Mouse (Mus musculus) erythroblast, adult 5-6 weeks (primary cell): ENCODE measurements around the gene Cdc42se1. TPM values are rescaled to one million over a fixed set of nuclear protein-coding genes. Genes with fewer than 3 reads are reported as not detected.

Experiments used
- ATAC-seq: replicated peaks from 2 replicates; pipeline ENCODE4 v1.8.0; 2016; ENCODE audit warnings: moderate number of reproducible peaks, mild to moderate bottlenecking, moderate TSS enrichment, inconsistent platforms; ENCODE audit not compliant: poor library complexity, low FRiP score, severe bottlenecking
- total RNA-seq, 2 experiments: library from RNA; stranded (forward) in 1 of 2; stranded (reverse) in 1 of 2; fragments of 150-400 nt in 1 of 2; fragments of 200-764, 138-1000 nt in 1 of 2; gene quantifications; 2 replicates each; pipeline versions ENCODE4 v1.2.3 to v1.2.4; 2015 to 2017; ENCODE audit warnings: low replicate concordance in 2 of 2

The Cdc42se1 gene
- total RNA-seq, 2 experiments from 2014 or later: 21.5 to 53.4 TPM

GRCm38 (mm10) chr3:95218466-95219137, 9.9 kb upstream of the Cdc42se1 start:
- no peak for ATAC-seq

GRCm38 (mm10) chr3:95223041-95223440, 5.5 kb upstream of the Cdc42se1 start:
- ATAC-seq: no peak

- no peak for ATAC-seq
Observed at GRCm38 (mm10) chr3:95224295-95224694, 4.2 kb upstream of the Cdc42se1 start.

- no peak for ATAC-seq
Observed at GRCm38 (mm10) chr3:95227214-95227613, 1.3 kb upstream of the Cdc42se1 start.

DNA sequence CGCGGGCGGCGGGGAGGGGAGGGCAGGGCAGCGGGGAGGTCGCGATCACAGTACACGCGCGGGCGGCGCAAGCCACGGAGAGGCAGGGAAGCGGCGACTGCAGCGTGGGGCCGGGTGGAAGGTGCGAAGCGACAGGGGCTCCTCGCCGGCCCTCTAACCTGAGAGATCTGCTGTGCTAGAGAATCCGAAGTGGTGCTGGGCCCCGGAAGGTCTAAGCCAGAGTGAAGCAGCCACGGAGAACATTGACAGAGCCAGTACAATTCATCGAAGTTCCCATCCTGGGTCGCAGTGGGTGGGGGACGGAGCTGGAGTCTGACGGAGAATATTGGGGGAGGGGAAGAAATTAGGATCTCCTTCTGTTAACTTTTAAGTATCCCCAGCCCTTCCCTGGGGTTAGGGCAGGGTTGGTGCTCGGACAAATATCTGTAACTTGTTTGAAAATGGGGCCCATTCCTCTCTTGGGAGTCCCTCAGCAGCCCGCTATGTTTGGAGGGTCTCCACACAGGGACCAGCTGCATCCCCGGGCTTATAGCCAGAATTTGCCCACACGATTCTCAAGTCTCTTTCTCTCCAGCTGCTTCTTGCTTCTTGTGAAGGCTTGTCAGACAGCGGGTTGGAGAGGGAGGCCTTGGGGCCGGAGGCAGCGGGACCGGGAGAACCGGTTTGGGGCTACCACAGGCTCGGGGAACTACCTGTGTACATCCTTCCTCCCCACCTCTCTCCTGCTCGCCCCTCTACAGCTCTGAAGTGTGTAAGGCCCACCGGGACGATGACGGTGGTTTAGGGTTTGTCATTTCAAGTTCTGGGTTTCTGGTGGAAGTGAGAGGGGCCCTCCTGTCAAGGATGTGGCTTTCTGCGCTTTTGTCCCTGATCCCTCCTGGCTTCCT, 605 bp downstream of the Cdc42se1 start:
- ATAC-seq: peak; percentile 31

- no peak for ATAC-seq
Observed at GRCm38 (mm10) chr3:95229781-95230494, 1.4 kb downstream of the Cdc42se1 start.

GRCm38 (mm10) chr3:95230495-95231297, 2.2 kb downstream of the Cdc42se1 start:
- ATAC-seq: peak; percentile 41; the same call in 1 of the 2 replicates

GRCm38 (mm10) chr3:95231298-95232221, 3.0 kb downstream of the Cdc42se1 start, which contains the start of gene Mllt11:
TSS of gene Mllt11 (minus strand) at chr3:95232171.
- ATAC-seq: no peak

GRCm38 (mm10) chr3:95232771-95233170, 4.2 kb downstream of the Cdc42se1 start:
- no peak for ATAC-seq

DNA sequence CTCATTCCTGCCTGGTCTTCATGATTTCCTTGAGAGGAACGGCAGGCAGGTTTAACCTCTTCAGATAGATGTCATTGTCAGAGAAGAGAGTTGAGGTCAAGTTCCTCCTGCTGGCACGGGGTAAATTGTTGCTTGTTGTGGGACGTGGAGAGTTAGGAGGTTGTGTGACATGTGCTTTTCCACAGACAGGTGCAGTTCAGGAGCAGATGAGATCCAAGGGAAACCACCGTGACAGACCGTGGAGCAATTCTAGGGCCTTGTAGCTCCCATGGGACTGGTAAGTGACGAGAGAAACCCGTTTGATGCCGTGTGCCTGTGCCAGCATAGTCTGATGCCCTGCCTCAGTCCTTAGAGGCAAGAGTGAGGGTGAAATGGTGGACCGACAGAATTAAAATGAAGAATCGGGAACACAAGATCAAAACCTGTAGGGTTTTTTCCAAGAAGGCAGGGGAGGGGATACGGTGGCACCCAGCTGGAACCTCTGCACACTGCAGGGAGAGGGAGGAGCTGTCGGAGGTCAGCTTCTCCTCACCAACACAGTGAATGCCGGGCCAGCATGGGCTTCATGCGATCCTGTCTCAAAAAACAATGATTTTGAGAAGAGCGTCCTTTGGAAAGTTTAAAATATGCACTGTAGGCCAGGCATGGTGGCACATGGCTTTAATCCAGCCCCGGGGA, 4.9 kb downstream of the Cdc42se1 start:
- no peak for ATAC-seq

- no peak for ATAC-seq
Observed at GRCm38 (mm10) chr3:95235386-95236301, 7.1 kb downstream of the Cdc42se1 start.

GRCm38 (mm10) chr3:95237541-95238099, 9.1 kb downstream of the Cdc42se1 start:
- ATAC-seq: no peak

DNA sequence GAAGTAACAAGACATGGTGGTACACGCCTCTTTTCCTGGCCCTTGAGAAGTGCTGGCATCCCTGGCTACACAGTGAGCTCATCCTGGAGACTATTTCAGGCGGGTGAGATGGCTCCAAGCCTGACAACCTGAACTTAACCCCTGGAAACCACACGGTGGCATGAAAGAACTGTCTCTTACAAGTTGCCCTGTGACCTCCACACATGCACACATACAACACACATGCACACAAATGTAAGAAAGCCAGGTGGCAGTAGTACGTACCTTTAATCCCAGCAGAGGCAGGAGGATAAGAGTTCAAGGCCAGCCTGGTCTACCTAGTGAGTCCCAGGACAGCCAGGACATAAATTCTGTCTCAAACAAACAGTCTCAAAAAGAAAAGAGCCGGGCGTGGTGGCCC, 10.5 kb downstream of the Cdc42se1 start:
- ATAC-seq: no peak

GRCm38 (mm10) chr3:95239971-95240370, 11.4 kb downstream of the Cdc42se1 start:
- ATAC-seq: no peak

DNA sequence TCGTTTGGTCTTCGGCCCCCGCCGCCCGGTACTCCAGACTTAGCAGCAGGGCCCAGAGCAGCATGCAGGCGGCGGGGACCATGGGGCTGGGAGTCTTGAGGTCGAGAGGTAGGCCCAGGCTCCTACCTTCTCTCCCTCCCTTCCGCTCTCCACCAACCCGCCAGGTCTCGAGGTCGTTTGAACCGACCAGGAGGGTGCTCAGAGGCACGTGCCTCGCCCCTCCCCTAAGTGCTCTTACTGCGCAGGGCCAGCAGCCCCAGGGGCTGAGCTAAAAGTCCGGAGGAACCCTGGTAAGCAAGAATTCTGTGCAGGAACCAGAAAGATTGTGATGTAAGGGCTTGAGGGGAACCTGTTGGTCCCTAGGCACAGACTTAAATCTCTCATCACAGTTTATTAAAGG, 12.4 kb downstream of the Cdc42se1 start:
- ATAC-seq: no peak

DNA sequence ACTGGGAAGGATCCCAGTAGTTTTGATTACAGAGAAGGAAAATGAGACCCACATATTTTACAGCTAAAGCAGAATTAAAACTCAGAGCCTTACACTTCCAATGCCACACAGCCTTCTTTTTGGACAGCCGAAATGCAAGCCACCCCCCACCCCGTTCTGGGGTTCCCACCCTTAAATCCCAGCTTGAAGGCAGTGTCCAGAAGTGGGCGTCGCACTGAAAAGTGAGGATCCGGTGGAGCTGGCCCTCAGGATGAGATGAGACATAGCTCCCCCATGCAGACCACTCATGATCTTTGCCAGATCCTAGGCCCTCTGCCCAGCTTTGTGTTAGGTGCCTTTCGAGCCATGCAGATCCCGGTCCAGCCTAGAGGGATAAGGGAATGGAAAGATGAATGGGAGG, 13.0 kb downstream of the Cdc42se1 start, which contains the start of gene Gm128:
Gene Gm128, minus strand, starts transcription at position 101 of the 400 bp plus-strand sequence.
- no peak for ATAC-seq

DNA sequence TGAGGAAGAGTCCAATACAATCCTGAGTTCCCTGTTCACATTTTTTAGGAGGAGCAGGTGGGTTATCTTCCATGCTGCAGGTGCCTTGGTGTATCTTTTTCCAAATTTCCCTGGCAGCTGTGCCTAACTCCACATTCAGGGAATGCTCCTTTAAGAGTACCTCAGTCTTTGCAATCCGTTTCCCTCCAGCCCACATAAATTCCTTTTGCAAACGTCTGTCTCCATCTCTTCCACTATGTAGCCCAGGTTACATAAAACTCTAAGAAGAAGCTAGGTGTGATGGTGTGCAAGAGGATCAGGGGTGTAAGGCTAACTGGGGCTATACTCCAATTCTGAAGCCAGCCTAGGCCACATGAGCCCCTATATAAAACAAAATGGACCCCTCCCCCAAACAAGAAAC, 14.6 kb downstream of the Cdc42se1 start:
- no peak for ATAC-seq
